7 mouse cellular contexts compared by ENCODE assay signal in genomic region chr8:70354004-70354403, GRCm38 (mm10). TPM values are rescaled to one million over a fixed set of nuclear protein-coding genes. Genes with fewer than 3 reads are reported as not detected.
A peak's percentile ranks its signal among the peaks of the same experiment; 100 is the strongest.
DNase-seq lines count a peak whose midpoint lies in the region; ATAC-seq and TF ChIP-seq lines count a peak whose summit lies in the region.

No protein-coding gene starts in this region.

- peak overlapping the region; percentile 84 for H3K4me2 ChIP-seq in lung, postnatal 0 days (replicated peaks; ENCODE audit: low read depth, low read length)
- peak overlapping the region; percentile 96 for H3K4me2 ChIP-seq in forebrain, embryonic 13.5 days
- peak overlapping the region; percentile 100 for H3K4me2 ChIP-seq in limb, embryonic 13.5 days (replicated peaks)
- H3K4me2 ChIP-seq in stomach, embryonic 14.5 days (replicated peaks; ENCODE audit: low read depth, low read length), result peak overlapping the region; percentile 73

- WGBS in lung, postnatal 0 days, result 43% methylated on average over 4 of the region's 4 CpGs
- WGBS in lung, adult 2 months, result 39% methylated on average over 4 of the region's 4 CpGs
- whole genome bisulfite sequencing in forebrain, embryonic 13.5 days, result 68% methylated on average over 4 of the region's 4 CpGs
- 70% methylated on average over 4 of the region's 4 CpGs for WGBS in limb, embryonic 13.5 days
- 46% methylated on average over 4 of the region's 4 CpGs for WGBS in stomach, embryonic 14.5 days

- no peak for TF ChIP-seq EP300 in lung, postnatal 0 days (IDR thresholded peaks at IDR 0.05)

- no peak for ATAC-seq in lung, postnatal 0 days
- no peak for ATAC-seq in forebrain, embryonic 13.5 days
- ATAC-seq in limb, embryonic 13.5 days (ENCODE audit: low FRiP score, low read depth), result no peak
- no peak for ATAC-seq in stomach, embryonic 14.5 days (ENCODE audit: insufficient number of reproducible peaks, insufficient read depth, low FRiP score, low read depth)

- no peaks in the 10 kb centered on the region for H3K27me3 ChIP-seq in lung, postnatal 0 days (replicated peaks; ENCODE audit: insufficient read depth, low read length)
- 0 out of 2 replicates have a peak, but pooled peaks cover 5% of the 10 kb centered on the region for H3K27me3 ChIP-seq in forebrain, embryonic 13.5 days
- 0 out of 2 replicates have a peak, but pooled peaks cover 4% of the 10 kb centered on the region for H3K27me3 ChIP-seq in limb, embryonic 13.5 days
- no peaks in the 10 kb centered on the region for H3K27me3 ChIP-seq in stomach, embryonic 14.5 days (ENCODE audit: control insufficient read depth, insufficient read depth, low read length)

- H3K9me3 ChIP-seq in lung, postnatal 0 days (ENCODE audit: low read length), result no peaks in the 10 kb centered on the region
- H3K9me3 ChIP-seq in forebrain, embryonic 13.5 days (replicated peaks), result no peaks in the 10 kb centered on the region
- no peaks in the 10 kb centered on the region for H3K9me3 ChIP-seq in limb, embryonic 13.5 days
- no peaks in the 10 kb centered on the region for H3K9me3 ChIP-seq in stomach, embryonic 14.5 days (ENCODE audit: control insufficient read depth, low read depth, low read length)

- TF ChIP-seq CTCF in lung, postnatal 0 days (IDR thresholded peaks at IDR 0.05), result no peak
- TF ChIP-seq CTCF in lung, adult 2 months (IDR thresholded peaks at IDR 0.05; ENCODE audit: insufficient read depth, low read length), result no peak

- H3K9ac ChIP-seq in lung, postnatal 0 days (replicated peaks; ENCODE audit: low read depth), result no peak overlapping the region
- H3K9ac ChIP-seq in forebrain, embryonic 13.5 days, result peak overlapping the region; percentile 74
- peak overlapping the region; percentile 60 for H3K9ac ChIP-seq in limb, embryonic 13.5 days
- peak overlapping the region; percentile 30; the same call in 1 of the 2 replicates for H3K9ac ChIP-seq in stomach, embryonic 14.5 days (replicated peaks; ENCODE audit: low read depth, low read length)

- TF ChIP-seq POLR2A in lung, adult 2 months (IDR thresholded peaks at IDR 0.05; ENCODE audit: borderline replicate concordance, extremely low read depth, low read depth, low read length), result no peak

- no peaks in the 10 kb centered on the region for H3K36me3 ChIP-seq in lung, postnatal 0 days (ENCODE audit: insufficient read depth, low read length)
- H3K36me3 ChIP-seq in forebrain, embryonic 13.5 days (ENCODE audit: poor library complexity, severe bottlenecking), result peaks cover 16% of the 10 kb centered on the region
- H3K36me3 ChIP-seq in limb, embryonic 13.5 days, result peaks cover 14% of the 10 kb centered on the region
- H3K36me3 ChIP-seq in stomach, embryonic 14.5 days (ENCODE audit: control insufficient read depth, insufficient read depth, low read length), result peaks cover 6% of the 10 kb centered on the region; the same call in 1 of the 2 replicates

- DNase-seq in lung, postnatal 0 days (ENCODE audit: low spot score), result no peak
- no peak for DNase-seq in lung, adult 2 months
- no peak for DNase-seq in ovary, postnatal 36 days (ENCODE audit: low spot score)
- DNase-seq in spleen, postnatal 36 days (ENCODE audit: low spot score in 2 of 2), result no peak

- peaks cover 19% of the 10 kb centered on the region; the same call in 1 of the 2 replicates for H3K4me1 ChIP-seq in lung, postnatal 0 days (ENCODE audit: insufficient read depth, low read depth, low read length)
- H3K4me1 ChIP-seq in lung, adult 2 months (ENCODE audit: control insufficient read depth, insufficient read depth, low read length), result peaks cover 16% of the 10 kb centered on the region
- peaks cover 41% of the 10 kb centered on the region for H3K4me1 ChIP-seq in forebrain, embryonic 13.5 days
- H3K4me1 ChIP-seq in limb, embryonic 13.5 days, result peaks cover 42% of the 10 kb centered on the region
- peaks cover 27% of the 10 kb centered on the region for H3K4me1 ChIP-seq in stomach, embryonic 14.5 days (ENCODE audit: control insufficient read depth, insufficient read depth, low read length)

- 0 out of 2 replicates have a peak overlapping the region, but pooled peaks have one; percentile 96 for H3K4me3 ChIP-seq in lung, postnatal 0 days (ENCODE audit: low read depth, low read length)
- H3K4me3 ChIP-seq in lung, adult 2 months (replicated peaks; ENCODE audit: extremely low read depth, low read depth, low read length), result no peak overlapping the region
- peak overlapping the region; percentile 100 for H3K4me3 ChIP-seq in forebrain, embryonic 13.5 days
- H3K4me3 ChIP-seq in limb, embryonic 13.5 days, result peak overlapping the region; percentile 100
- H3K4me3 ChIP-seq in stomach, embryonic 14.5 days (ENCODE audit: low read depth, low read length), result peak overlapping the region; percentile 95

- peak overlapping the region; percentile 52; the same call in 1 of the 2 replicates for H3K27ac ChIP-seq in lung, postnatal 0 days (ENCODE audit: low read length)
- peak overlapping the region; percentile 82 for H3K27ac ChIP-seq in forebrain, embryonic 13.5 days
- peak overlapping the region; percentile 76 for H3K27ac ChIP-seq in limb, embryonic 13.5 days
- H3K27ac ChIP-seq in stomach, embryonic 14.5 days (ENCODE audit: low read length), result peak overlapping the region; percentile 78; the same call in 1 of the 2 replicates

RNA-seq across cellular contexts. Expression of gene Upf1, which starts 0.9 kb away (rescaled TPM):
- polyA plus RNA-seq in lung, postnatal 0 days (2015; fragmentation: Nextera tagmentation; extraction: Ambion mirVana), result 10.4 and 11.1 TPM in 2 replicates
- polyA plus RNA-seq in lung, adult 2 months (2012; rRNA removed), result 35.8 and 36.7 TPM in 2 replicates
- polyA plus RNA-seq in forebrain, embryonic 13.5 days (2015; fragmentation: Nextera tagmentation; extraction: Ambion mirVana), result 14.2 and 16.3 TPM in 2 replicates
- polyA plus RNA-seq in limb, embryonic 13.5 days (2015; fragmentation: Nextera tagmentation; extraction: Ambion mirVana), result 18.7 and 19.5 TPM in 2 replicates
- polyA plus RNA-seq in stomach, embryonic 14.5 days (2014; fragmentation: Nextera tagmentation; extraction: Ambion mirVana), result 17.0 and 17.1 TPM in 2 replicates

RNA-seq across cellular contexts. Expression of gene Comp, which starts 19.4 kb away (rescaled TPM):
- 0.13 and 0.29 TPM in 2 replicates for polyA plus RNA-seq in lung, postnatal 0 days (2015; fragmentation: Nextera tagmentation; extraction: Ambion mirVana)
- 0.51 and 1.3 TPM in 2 replicates for polyA plus RNA-seq in lung, adult 2 months (2012; rRNA removed)
- 0.18 and 0.35 TPM in 2 replicates for polyA plus RNA-seq in forebrain, embryonic 13.5 days (2015; fragmentation: Nextera tagmentation; extraction: Ambion mirVana)
- polyA plus RNA-seq in limb, embryonic 13.5 days (2015; fragmentation: Nextera tagmentation; extraction: Ambion mirVana), result 26.4 and 40.8 TPM in 2 replicates
- polyA plus RNA-seq in stomach, embryonic 14.5 days (2014; fragmentation: Nextera tagmentation; extraction: Ambion mirVana), result 0.38 TPM in 1 of 2 replicates, not detected in the other

RNA-seq across cellular contexts. Expression of gene Gdf1, which starts 24.4 kb away (rescaled TPM):
- polyA plus RNA-seq in lung, postnatal 0 days (2015; fragmentation: Nextera tagmentation; extraction: Ambion mirVana), result 0.33 and 0.81 TPM in 2 replicates
- polyA plus RNA-seq in lung, adult 2 months (2012; rRNA removed), result 1.1 and 1.5 TPM in 2 replicates
- 0.89 and 2.5 TPM in 2 replicates for polyA plus RNA-seq in forebrain, embryonic 13.5 days (2015; fragmentation: Nextera tagmentation; extraction: Ambion mirVana)
- 0.78 and 2.7 TPM in 2 replicates for polyA plus RNA-seq in limb, embryonic 13.5 days (2015; fragmentation: Nextera tagmentation; extraction: Ambion mirVana)
- 0.35 and 1.6 TPM in 2 replicates for polyA plus RNA-seq in stomach, embryonic 14.5 days (2014; fragmentation: Nextera tagmentation; extraction: Ambion mirVana)

RNA-seq across cellular contexts. Expression of gene Cers1, which starts 38.4 kb away (rescaled TPM):
- polyA plus RNA-seq in lung, postnatal 0 days (2015; fragmentation: Nextera tagmentation; extraction: Ambion mirVana), result 0.63 and 1.6 TPM in 2 replicates
- 2.7 TPM in 2 replicates for polyA plus RNA-seq in lung, adult 2 months (2012; rRNA removed)
- polyA plus RNA-seq in forebrain, embryonic 13.5 days (2015; fragmentation: Nextera tagmentation; extraction: Ambion mirVana), result 18.2 and 20.1 TPM in 2 replicates
- 10.0 and 10.2 TPM in 2 replicates for polyA plus RNA-seq in limb, embryonic 13.5 days (2015; fragmentation: Nextera tagmentation; extraction: Ambion mirVana)
- polyA plus RNA-seq in stomach, embryonic 14.5 days (2014; fragmentation: Nextera tagmentation; extraction: Ambion mirVana), result 5.4 and 5.7 TPM in 2 replicates

RNA-seq across cellular contexts. Expression of gene Cope, which starts 51.7 kb away (rescaled TPM):
- 266 and 297 TPM in 2 replicates for polyA plus RNA-seq in lung, postnatal 0 days (2015; fragmentation: Nextera tagmentation; extraction: Ambion mirVana)
- 308 and 342 TPM in 2 replicates for polyA plus RNA-seq in lung, adult 2 months (2012; rRNA removed)
- 268 and 274 TPM in 2 replicates for polyA plus RNA-seq in forebrain, embryonic 13.5 days (2015; fragmentation: Nextera tagmentation; extraction: Ambion mirVana)
- 340 and 345 TPM in 2 replicates for polyA plus RNA-seq in limb, embryonic 13.5 days (2015; fragmentation: Nextera tagmentation; extraction: Ambion mirVana)
- 320 and 341 TPM in 2 replicates for polyA plus RNA-seq in stomach, embryonic 14.5 days (2014; fragmentation: Nextera tagmentation; extraction: Ambion mirVana)

Comparison
In these comparisons a context has a peak if more than half of its experiments do, and no peak if none do; other contexts are left out.
1. RNA of gene Comp, which starts 19.4 kb away (polyA plus RNA-seq): 26.4 to 40.8 TPM in limb, embryonic 13.5 days; 0.51 to 1.3 TPM in lung, adult 2 months, 0.38 TPM in stomach, embryonic 14.5 days, 0.18 to 0.35 TPM in forebrain, embryonic 13.5 days and 0.13 to 0.29 TPM in lung, postnatal 0 days; every median in the first group is over 10 times any median in the second.
2. Peak in every context shown above with its lines, with median percentiles within 50 percentile points of each other: H3K27ac ChIP-seq and H3K4me2 ChIP-seq.